Mouse (Mus musculus) cerebellum, adult 2 months (tissue): ENCODE measurements around the gene Traf1. TPM values are rescaled to one million over a fixed set of nuclear protein-coding genes. Genes with fewer than 3 reads are reported as not detected.

Experiments
- DNase-seq, 2 experiments: peaks; one replicate each; pipeline ENCODE4 v3.0.0; 2021
- H3K27ac ChIP-seq: fragments of 200-500 bp; 2 replicates; pipeline ENCODE4 v1.5.1; 2012; ENCODE audit warnings: low read length, control low read depth, inconsistent platforms; ENCODE audit not compliant: insufficient read depth
- H3K27me3 ChIP-seq: fragments of 200-500 bp; 2 replicates; pipeline ENCODE4 v1.6.1; 2012; ENCODE audit warnings: inconsistent platforms, mild to moderate bottlenecking, low read length, moderate library complexity; ENCODE audit not compliant: control insufficient read depth, insufficient read depth
- H3K4me1 ChIP-seq: fragments of 200-500 bp; 2 replicates; pipeline ENCODE4 v1.6.1; 2011; ENCODE audit warnings: low read length; ENCODE audit not compliant: control insufficient read depth, insufficient read depth
- H3K4me3 ChIP-seq: fragments of 200-500 bp; replicated peaks from 2 replicates; pipeline ENCODE3; 2011; ENCODE audit warnings: mild to moderate bottlenecking, low read depth, low read length, control low read depth; ENCODE audit not compliant: insufficient read depth
- CTCF ChIP-seq: fragments of 200-500 bp; IDR thresholded peaks from 2 replicates; pipeline ENCODE4 v1.5.1; 2011; ENCODE audit warnings: low read depth, mild to moderate bottlenecking, control low read depth, low read length, moderate library complexity, borderline replicate concordance; ENCODE audit not compliant: insufficient read depth
- POLR2A ChIP-seq: fragments of 200-500 bp; IDR thresholded peaks from 2 replicates; pipeline ENCODE4 v1.6.1; 2011; ENCODE audit warnings: low read length, control low read depth, borderline replicate concordance; ENCODE audit not compliant: insufficient read depth
- WGBS: fragments of 180-500 bp; shearing (Covaris S2); methylation state at CpG from one replicate; pipeline ENCODE4 v1.1.7; 2018; 5-methylcytosine and 5-hydroxymethylcytosine counted together
- polyA plus RNA-seq: library from polyadenylated mRNA; depleted of rRNA; stranded (reverse); fragments of >200 nt; gene quantifications from 2 replicates; pipeline ENCODE4 v1.2.3, GENCODE M21; 2012

Traf1 gene
- polyA plus RNA-seq, 1 experiment, result 8.4 TPM

DNA sequence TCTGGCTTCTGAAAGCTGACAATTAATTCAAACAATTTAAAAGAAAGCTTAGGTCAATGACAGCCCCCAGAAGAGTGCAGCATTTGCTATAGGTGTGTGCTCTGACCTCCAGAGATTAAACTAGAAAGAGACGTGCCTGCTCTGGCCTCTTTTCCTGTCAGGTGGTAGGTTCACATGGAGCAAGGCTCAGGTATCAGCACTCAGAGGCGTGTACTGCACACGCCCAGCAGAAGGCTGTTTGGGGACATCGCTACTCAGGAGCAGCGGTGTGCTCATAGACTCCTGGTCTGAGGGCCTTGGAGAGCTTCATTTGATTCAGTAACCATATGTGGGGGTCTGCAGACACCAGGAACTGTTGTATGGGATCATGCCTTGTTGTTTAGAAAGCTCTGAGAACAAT lies 34.3 kb downstream of the Traf1 start:
- WGBS, result 81% methylated on average over 5 of the region's 5 CpGs
- H3K27ac ChIP-seq, result no peak overlapping the region
- no peak for DNase-seq
- H3K4me1 ChIP-seq, result no peaks in the 10 kb centered on the region
- no peaks in the 10 kb centered on the region for H3K27me3 ChIP-seq
- H3K4me3 ChIP-seq, result no peak overlapping the region
- TF ChIP-seq CTCF, result no peak
- no peak for TF ChIP-seq POLR2A

GRCm38 (mm10) chr2:34922729-34923128 lies 38.8 kb downstream of the Traf1 start:
- H3K4me1 ChIP-seq, result no peaks in the 10 kb centered on the region
- no peak overlapping the region for H3K27ac ChIP-seq
- no peaks in the 10 kb centered on the region for H3K27me3 ChIP-seq
- WGBS, result 33% methylated on average over 2 of the region's 2 CpGs
- H3K4me3 ChIP-seq, result no peak overlapping the region
- TF ChIP-seq CTCF (no peak), POLR2A (no peak)
- DNase-seq, result no peak

DNA sequence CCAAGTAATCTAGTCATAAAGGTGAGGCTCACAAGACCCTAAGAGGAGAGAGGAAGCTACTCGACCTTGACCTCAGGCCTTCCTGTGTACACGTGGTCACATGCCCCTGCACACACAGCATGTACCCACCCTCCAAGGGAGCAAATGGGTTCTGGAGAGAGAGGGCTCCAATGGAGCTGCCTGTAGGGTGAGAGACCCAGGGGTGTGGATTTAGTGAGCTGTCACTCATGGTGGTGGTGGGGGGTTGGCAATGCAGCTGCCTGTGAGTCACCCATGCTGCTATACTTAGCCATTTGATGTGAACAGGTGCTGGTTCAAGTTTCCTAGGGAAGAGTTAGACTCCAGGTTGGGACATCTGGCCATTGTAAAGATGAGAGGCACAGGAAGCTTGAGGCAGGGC lies 41.4 kb downstream of the Traf1 start:
- TF ChIP-seq POLR2A (no peak), CTCF (no peak)
- WGBS, result 49% methylated on average over 2 of the region's 2 CpGs
- no peaks in the 10 kb centered on the region for H3K27me3 ChIP-seq
- no peak overlapping the region for H3K4me3 ChIP-seq
- no peak overlapping the region for H3K27ac ChIP-seq
- H3K4me1 ChIP-seq, result no peaks in the 10 kb centered on the region
- DNase-seq, result no peak

GRCm38 (mm10) chr2:34915103-34915502 lies 46.5 kb downstream of the Traf1 start:
- Histone ChIP-seq H3K27me3 (peaks cover 1% of the 10 kb centered on the region; the same call in 1 of the 2 replicates), H3K27ac (no peak overlapping the region), H3K4me3 (no peak overlapping the region), H3K4me1 (peaks cover 3% of the 10 kb centered on the region; the same call in 1 of the 2 replicates)
- DNase-seq, result no peak
- 84% methylated on average over 2 of the region's 2 CpGs for WGBS
- TF ChIP-seq POLR2A (no peak), CTCF (no peak)

DNA sequence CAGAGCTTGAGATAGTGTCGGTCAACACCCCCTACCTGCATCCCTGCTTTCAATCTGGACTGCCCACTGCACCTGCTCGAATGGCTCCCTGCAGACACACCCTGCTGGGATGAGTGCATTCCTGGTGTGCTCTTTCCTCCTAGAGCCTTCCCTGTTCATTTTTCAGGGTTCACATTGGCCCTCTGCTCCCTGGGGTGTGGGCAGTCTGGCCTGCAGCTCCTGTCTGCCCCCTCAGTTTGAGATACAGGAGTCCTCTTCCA lies 46.8 kb downstream of the Traf1 start:
- no peak overlapping the region for H3K4me3 ChIP-seq
- WGBS, result 25% methylated on average over 2 of the region's 2 CpGs
- TF ChIP-seq CTCF, result no peak
- no peak for TF ChIP-seq POLR2A
- no peak for DNase-seq
- no peak overlapping the region for H3K27ac ChIP-seq
- H3K27me3 ChIP-seq, result peaks cover 1% of the 10 kb centered on the region; the same call in 1 of the 2 replicates
- peaks cover 3% of the 10 kb centered on the region; the same call in 1 of the 2 replicates for H3K4me1 ChIP-seq

- Histone ChIP-seq H3K4me3 (peak overlapping the region; percentile 50), H3K27me3 (peaks cover 1% of the 10 kb centered on the region; the same call in 1 of the 2 replicates), H3K27ac (no peak overlapping the region), H3K4me1 (peaks cover 3% of the 10 kb centered on the region; the same call in 1 of the 2 replicates)
- 7% methylated on average over 40 of the region's 50 CpGs for WGBS
- DNase-seq, result no peak
- TF ChIP-seq CTCF (no peak), POLR2A (no peak)
Observed at GRCm38 (mm10) chr2:34914069-34914822, 47.3 kb downstream of the Traf1 start.

DNA sequence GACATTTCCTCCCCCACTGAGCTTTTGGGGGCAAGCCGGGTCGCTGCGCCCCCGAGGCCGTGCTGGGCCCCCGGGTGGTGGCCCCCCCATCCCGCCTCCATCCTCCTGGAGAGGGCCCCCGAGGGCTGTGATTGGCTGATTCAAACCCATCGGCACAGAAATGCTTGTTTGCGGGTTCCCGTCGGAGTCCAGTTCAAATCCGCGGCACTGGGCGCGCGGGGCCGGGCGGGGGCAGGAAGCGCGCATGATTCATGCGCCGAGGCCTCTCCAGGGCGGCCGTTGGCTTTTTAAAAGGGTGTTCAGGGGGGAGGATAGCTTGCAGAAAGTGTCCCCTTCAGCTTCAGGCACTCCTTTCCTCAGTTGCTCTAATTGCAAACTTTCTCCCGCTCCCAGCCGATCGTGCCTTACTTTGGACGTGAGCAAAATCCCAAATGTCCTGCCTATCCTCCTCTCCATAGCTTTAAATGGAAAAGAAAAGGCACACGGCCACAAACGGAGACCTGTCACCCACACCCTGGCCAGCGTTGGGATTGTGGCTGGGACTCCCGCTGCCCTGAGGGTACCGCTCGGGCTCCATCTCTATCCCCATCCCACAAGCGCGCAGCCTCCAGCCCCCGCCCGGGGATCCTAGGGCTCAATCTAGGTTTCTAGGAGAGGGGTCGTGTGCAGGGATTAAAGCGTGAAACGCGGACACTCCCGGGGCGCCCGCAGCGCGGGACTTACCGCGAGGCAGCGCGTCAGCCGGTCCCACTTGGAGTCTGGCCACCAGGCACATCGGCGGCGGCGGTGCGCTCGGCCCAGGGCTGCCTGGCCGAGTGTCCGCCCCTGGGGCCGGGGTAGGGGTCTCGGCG lies 48.1 kb downstream of the Traf1 start, which contains the start of gene Phf19:
TSS of gene Phf19 (minus strand) at position 809 of the 851 bp plus-strand sequence.
- Histone ChIP-seq H3K4me3 (peak within 1 kb of the TSS; percentile 52), H3K27ac (no peak within 1 kb of the TSS), H3K27me3 (peaks cover 1% of the 10 kb centered on the region; the same call in 1 of the 2 replicates), H3K4me1 (peaks cover 3% of the 10 kb centered on the region; the same call in 1 of the 2 replicates)
- no peak for DNase-seq
- 2% methylated on average over 62 of the region's 64 CpGs for WGBS
- TF ChIP-seq POLR2A (no peak), CTCF (no peak)
